Mouse (Mus musculus) hindbrain, embryonic 11.5 days (tissue): ENCODE data around the gene Gm10309. TPM values are rescaled to one million over a fixed set of nuclear protein-coding genes. Genes with fewer than 3 reads are reported as not detected.

Source experiments
- ATAC-seq: fragments of 200-750 bp; cut with Nextera tagmentation; 2 replicates; pipeline ENCODE4 v1.8.0; 2017; ENCODE audit warnings: mild to moderate bottlenecking, moderate TSS enrichment, moderate library complexity; ENCODE audit not compliant: low FRiP score
- DNase-seq: peaks from one replicate; pipeline ENCODE4 v3.0.0-alpha.2; 2015; ENCODE audit warnings: low spot score
- H3K27ac ChIP-seq: fragments of 300-500 bp; sonication (generic); 2 replicates; pipeline ENCODE4 v1.5.1; 2014; ENCODE audit warnings: mild to moderate bottlenecking, low read depth, low read length
- H3K27me3 ChIP-seq: fragments of 300-500 bp; sonication (generic); 2 replicates; pipeline ENCODE4 v1.6.1; 2014; ENCODE audit warnings: mild to moderate bottlenecking, low read length, moderate library complexity, mixed read lengths; ENCODE audit not compliant: control insufficient read depth, insufficient read depth
- H3K36me3 ChIP-seq: fragments of 300-500 bp; sonication (generic); 2 replicates; pipeline ENCODE4 v1.6.1; 2014; ENCODE audit warnings: mild to moderate bottlenecking, low read length, moderate library complexity, mixed read lengths; ENCODE audit not compliant: control insufficient read depth, insufficient read depth
- H3K4me1 ChIP-seq: fragments of 300-500 bp; sonication (generic); replicated peaks from 2 replicates; pipeline ENCODE4 v1.6.1; 2014; ENCODE audit warnings: low read length, mixed read lengths; ENCODE audit not compliant: control insufficient read depth, insufficient read depth
- H3K4me2 ChIP-seq: fragments of 300-500 bp; sonication (generic); replicated peaks from 2 replicates; pipeline ENCODE4 v1.6.1; 2014; ENCODE audit warnings: mild to moderate bottlenecking, low read depth, low read length
- H3K4me3 ChIP-seq: fragments of 300-500 bp; sonication (generic); 2 replicates; pipeline ENCODE4 v1.5.1; 2014; ENCODE audit warnings: low read depth, low read length
- H3K9ac ChIP-seq: fragments of 300-500 bp; sonication (generic); 2 replicates; pipeline ENCODE4 v1.6.1; 2014; ENCODE audit warnings: low read depth, low read length
- H3K9me3 ChIP-seq: fragments of 300-500 bp; sonication (generic); 2 replicates; pipeline ENCODE4 v1.6.1; 2016; ENCODE audit warnings: low read length; ENCODE audit not compliant: control insufficient read depth
- WGBS: fragments of 180-500 bp; shearing (Covaris S2); extraction: QIAGEN DNeasy Blood & Tissue Kit; methylation state at CpG from one replicate; pipeline ENCODE4 v1.1.7; 2014; 5-methylcytosine and 5-hydroxymethylcytosine counted together
- polyA plus RNA-seq: library from polyadenylated mRNA; unstranded; fragments of >200 nt; fragmentation: Nextera tagmentation; extraction: Ambion mirVana; gene quantifications from 2 replicates; pipeline ENCODE4 v1.2.1, GENCODE M21; 2014

The Gm10309 gene
- polyA plus RNA-seq, 1 experiment from 2014 or later: 0.25 TPM

GRCm38 (mm10) chr17:86503208-86503897, 1.7 kb downstream of the Gm10309 start:
- WGBS: 97% methylated on average over 9 of the region's 9 CpGs
- ATAC-seq: no peak

DNA sequence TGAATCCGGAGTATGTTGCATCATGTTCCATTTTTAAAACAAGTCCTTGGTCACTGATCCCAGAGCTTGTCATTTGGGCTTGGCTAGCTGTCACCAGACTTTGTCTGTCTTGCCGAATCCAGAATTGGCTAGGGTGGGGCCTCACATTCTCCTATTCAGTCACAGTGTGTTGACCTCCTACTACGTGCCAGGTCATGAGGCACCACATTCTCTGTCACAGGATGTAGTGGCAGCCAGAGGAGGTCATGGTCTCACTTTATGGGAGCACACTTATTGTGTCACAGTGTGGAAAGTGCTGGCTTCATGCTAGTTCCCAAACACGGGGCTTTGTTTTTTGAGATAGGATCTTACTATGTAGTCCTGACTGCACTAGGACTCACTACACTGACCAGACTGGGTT, 3.6 kb downstream of the Gm10309 start:
- H3K4me3 ChIP-seq: no peak overlapping the region
- H3K27ac ChIP-seq: no peak overlapping the region
- H3K9ac ChIP-seq: no peak overlapping the region
- WGBS: 92% methylated on average over 4 of the region's 4 CpGs
- no peaks in the 10 kb centered on the region for H3K9me3 ChIP-seq
- ATAC-seq: no peak
- DNase-seq: no peak
- H3K36me3 ChIP-seq: no peaks in the 10 kb centered on the region
- no peaks in the 10 kb centered on the region for H3K27me3 ChIP-seq
- no peak overlapping the region for H3K4me2 ChIP-seq
- H3K4me1 ChIP-seq: no peaks in the 10 kb centered on the region

More at GRCm38 (mm10) chr17:86503208-86503897, 1.7 kb downstream of the Gm10309 start:
- Histone ChIP-seq H3K9ac (no peak overlapping the region), H3K36me3 (no peaks in the 10 kb centered on the region), H3K27me3 (no peaks in the 10 kb centered on the region), H3K4me3 (no peak overlapping the region), H3K4me1 (no peaks in the 10 kb centered on the region), H3K4me2 (no peak overlapping the region), H3K27ac (no peak overlapping the region), H3K9me3 (no peaks in the 10 kb centered on the region)
- DNase-seq: no peak

GRCm38 (mm10) chr17:86499359-86500045, 5.5 kb downstream of the Gm10309 start:
- Histone ChIP-seq H3K4me2 (no peak overlapping the region), H3K9me3 (no peaks in the 10 kb centered on the region), H3K36me3 (no peaks in the 10 kb centered on the region), H3K27me3 (no peaks in the 10 kb centered on the region), H3K4me1 (no peaks in the 10 kb centered on the region), H3K27ac (no peak overlapping the region), H3K4me3 (no peak overlapping the region), H3K9ac (no peak overlapping the region)
- WGBS: 67% methylated on average over 15 of the region's 15 CpGs
- ATAC-seq: no peak
- DNase-seq: no peak

GRCm38 (mm10) chr17:86497302-86497701, 7.7 kb downstream of the Gm10309 start:
- no peak overlapping the region for H3K4me2 ChIP-seq
- no peak for ATAC-seq
- DNase-seq: no peak
- H3K4me3 ChIP-seq: no peak overlapping the region
- no peak overlapping the region for H3K9ac ChIP-seq
- no peaks in the 10 kb centered on the region for H3K36me3 ChIP-seq
- no peaks in the 10 kb centered on the region for H3K9me3 ChIP-seq
- no peaks in the 10 kb centered on the region for H3K4me1 ChIP-seq
- 87% methylated on average over 4 of the region's 4 CpGs for WGBS
- H3K27me3 ChIP-seq: no peaks in the 10 kb centered on the region
- no peak overlapping the region for H3K27ac ChIP-seq

GRCm38 (mm10) chr17:86496123-86496771, 8.8 kb downstream of the Gm10309 start:
- ATAC-seq (no peak), DNase-seq (peak; percentile 50)
- Histone ChIP-seq H3K36me3 (no peaks in the 10 kb centered on the region), H3K4me1 (no peaks in the 10 kb centered on the region), H3K27me3 (no peaks in the 10 kb centered on the region), H3K4me3 (no peak overlapping the region), H3K9me3 (no peaks in the 10 kb centered on the region), H3K4me2 (no peak overlapping the region), H3K9ac (no peak overlapping the region), H3K27ac (no peak overlapping the region)
- WGBS: 92% methylated on average over 9 of the region's 9 CpGs

DNA sequence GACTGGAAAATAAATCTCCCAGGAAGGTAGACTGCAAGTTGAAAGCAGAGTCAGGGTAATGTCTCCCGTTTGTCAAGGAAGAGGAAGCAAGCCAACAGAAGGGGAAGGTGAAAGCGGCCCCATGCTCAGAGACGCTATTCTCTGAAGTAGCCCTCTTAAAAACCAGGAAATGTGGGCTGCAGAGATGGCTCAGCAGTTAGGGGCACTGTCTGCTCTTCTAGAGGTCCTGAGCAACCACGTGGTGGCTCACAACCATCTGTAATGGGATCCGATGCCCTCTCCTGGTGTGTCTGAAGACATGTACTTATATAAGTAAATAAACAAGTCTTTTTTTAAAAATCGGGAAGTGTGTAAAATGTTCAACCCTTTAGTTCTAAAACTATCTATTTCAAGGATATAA, 10.1 kb downstream of the Gm10309 start:
- no peaks in the 10 kb centered on the region for H3K4me1 ChIP-seq
- H3K9me3 ChIP-seq: no peaks in the 10 kb centered on the region
- no peak overlapping the region for H3K4me3 ChIP-seq
- no peak for ATAC-seq
- WGBS: 74% methylated on average over 6 of the region's 6 CpGs
- no peak overlapping the region for H3K4me2 ChIP-seq
- no peaks in the 10 kb centered on the region for H3K36me3 ChIP-seq
- H3K9ac ChIP-seq: no peak overlapping the region
- H3K27ac ChIP-seq: no peak overlapping the region
- DNase-seq: no peak
- no peaks in the 10 kb centered on the region for H3K27me3 ChIP-seq

DNA sequence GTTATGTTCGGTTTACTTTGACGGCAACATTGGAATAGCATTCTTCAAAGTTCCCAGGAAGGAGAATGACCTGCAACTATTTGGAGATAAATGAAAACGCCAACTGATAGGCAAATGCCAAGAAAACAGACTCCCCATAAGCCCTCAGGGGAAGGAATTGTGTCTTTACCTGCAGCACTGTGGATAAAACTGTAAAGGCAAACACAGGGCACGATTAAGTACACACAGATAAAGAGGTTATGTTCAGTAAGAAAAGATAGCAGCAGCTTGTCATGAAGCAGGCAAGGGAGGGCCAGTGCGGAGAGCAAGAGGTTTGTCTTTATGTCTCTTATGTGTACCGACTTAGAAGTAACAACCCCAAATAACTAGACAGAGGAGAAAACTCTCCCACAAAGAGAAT, 10.5 kb downstream of the Gm10309 start:
- WGBS: 94% methylated on average over 6 of the region's 6 CpGs
- ATAC-seq: no peak
- Histone ChIP-seq H3K4me3 (no peak overlapping the region), H3K36me3 (no peaks in the 10 kb centered on the region), H3K4me1 (no peaks in the 10 kb centered on the region; the same call in 1 of the 2 replicates), H3K9ac (no peak overlapping the region), H3K27me3 (no peaks in the 10 kb centered on the region), H3K4me2 (no peak overlapping the region), H3K9me3 (no peaks in the 10 kb centered on the region), H3K27ac (no peak overlapping the region)
- DNase-seq: no peak

- Histone ChIP-seq H3K27ac (no peak overlapping the region), H3K9me3 (no peaks in the 10 kb centered on the region), H3K27me3 (no peaks in the 10 kb centered on the region), H3K36me3 (no peaks in the 10 kb centered on the region), H3K4me2 (no peak overlapping the region), H3K4me3 (no peak overlapping the region), H3K4me1 (no peaks in the 10 kb centered on the region; the same call in 1 of the 2 replicates), H3K9ac (no peak overlapping the region)
- DNase-seq (no peak), ATAC-seq (no peak)
- 85% methylated on average over 8 of the region's 8 CpGs for WGBS
Observed at GRCm38 (mm10) chr17:86493891-86494420, 11.1 kb downstream of the Gm10309 start.
